Mouse (Mus musculus): ENCODE measurements around the gene Ccdc181.

The Ccdc181 gene

DNA sequence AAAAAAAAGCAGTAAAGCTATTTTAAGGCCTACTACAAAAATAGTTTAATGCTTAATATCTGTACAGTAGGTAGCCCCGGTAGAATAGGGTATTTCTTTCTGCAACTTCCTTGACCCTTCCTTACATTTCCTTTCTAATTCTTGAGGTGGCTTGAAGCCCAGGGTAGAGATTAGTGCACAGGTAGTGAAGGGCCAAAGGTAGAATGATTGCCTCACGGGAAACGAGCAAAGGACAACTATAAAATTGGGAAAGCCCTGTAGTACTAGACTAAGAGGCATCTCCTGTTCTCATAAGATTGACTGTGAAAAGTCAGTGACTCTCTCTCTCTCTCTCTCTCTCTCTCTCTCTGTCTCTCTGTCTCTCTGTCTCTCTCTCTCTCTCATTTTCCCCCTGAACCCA is 60.0 kb downstream of the Ccdc181 start:
- no peak for DNase-seq (ENCODE audit: low spot score)

DNA sequence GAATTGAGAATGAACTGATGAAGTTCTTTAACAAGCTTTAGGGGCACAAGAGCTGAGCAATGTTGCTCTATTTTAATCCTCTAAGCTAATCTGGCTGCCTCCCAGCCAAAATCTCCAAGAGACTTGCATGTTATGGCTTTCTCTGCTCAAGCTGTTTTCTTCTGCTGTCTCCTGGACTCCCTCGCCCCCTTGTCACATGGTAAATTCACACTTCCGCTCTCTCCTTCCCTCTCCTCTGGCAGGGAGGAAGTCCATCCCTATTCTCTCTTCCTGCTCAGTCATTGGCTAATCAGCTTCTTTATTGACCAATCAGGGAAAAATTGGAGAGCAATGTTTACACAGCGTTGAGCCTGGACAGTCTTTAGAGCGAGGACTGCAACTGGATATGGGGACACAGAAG is 60.5 kb downstream of the Ccdc181 start:
- DNase-seq (ENCODE audit: low spot score), result no peak

Data from embryo, embryonic 10 days (tissue).